Mouse (Mus musculus) cortical plate, adult 2 months (tissue): ENCODE results near the gene Flrt2.

Experiments used
- CTCF ChIP-seq: fragments of 200-500 bp; IDR thresholded peaks from 2 replicates; pipeline ENCODE4 v1.5.1; 2011; ENCODE audit warnings: mild to moderate bottlenecking, control low read depth, low read length; ENCODE audit not compliant: insufficient read depth; ENCODE audit errors: extremely low read depth
- POLR2A ChIP-seq: fragments of 200-500 bp; IDR thresholded peaks from 2 replicates; pipeline ENCODE4 v1.6.1; 2011; ENCODE audit warnings: mild to moderate bottlenecking, low read length, control low read depth; ENCODE audit not compliant: insufficient read depth; ENCODE audit errors: extremely low read depth

DNA sequence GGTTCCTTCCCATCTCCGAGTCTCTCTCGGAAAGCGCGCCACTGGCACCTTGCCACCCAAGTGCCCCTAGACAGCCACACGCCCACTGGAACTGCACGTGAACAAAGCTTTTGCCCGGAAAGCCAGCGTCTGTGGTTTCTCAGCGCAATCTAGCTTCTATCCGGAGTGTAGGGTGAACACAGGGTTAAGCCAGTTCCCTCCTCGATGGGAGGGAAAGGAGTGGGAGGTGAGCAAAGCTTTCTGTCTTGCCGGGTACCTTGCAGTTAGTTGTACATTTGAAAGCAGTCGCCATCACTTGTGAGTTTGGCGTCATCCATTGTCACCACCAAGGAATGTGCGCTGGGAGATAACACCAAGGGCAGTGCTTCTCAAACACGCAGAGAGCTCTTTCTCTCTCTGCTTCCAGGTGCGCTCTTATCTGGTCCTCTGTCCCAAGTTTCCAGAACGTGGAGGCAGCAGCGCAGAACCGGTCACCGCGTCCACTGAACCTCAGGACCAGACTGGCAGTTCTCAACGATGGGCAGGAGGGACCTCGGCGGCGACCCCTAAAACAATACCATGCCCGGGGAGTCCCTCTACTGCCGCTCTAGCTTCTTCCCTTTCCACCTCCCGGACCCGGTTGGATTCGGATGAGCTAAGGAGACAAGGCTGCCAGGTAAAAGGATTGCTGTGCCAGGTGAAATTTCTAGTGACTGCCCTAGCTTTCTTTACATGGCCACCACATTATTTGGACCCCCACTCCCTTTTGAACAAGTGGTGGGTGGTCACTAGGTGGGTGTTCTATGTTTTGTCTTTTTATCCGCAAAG is at the start of gene Flrt2:
- TF ChIP-seq CTCF (no peak), POLR2A (peak; percentile 94)
